Mouse (Mus musculus) ovary, postnatal 10 days (tissue): ENCODE measurements at regions not wholly inside any gene's neighbourhood (a gene's known extent, or its start where the extent isn't known, plus 50 kb on each side); places are given as distances from the start of the nearest gene placed in this dataset.
A peak's percentile ranks its signal among the peaks of the same experiment; 100 is the strongest.

Experiments used
- DNase-seq: peaks from one replicate; pipeline ENCODE4 v3.0.0; 2022; ENCODE audit warnings: low spot score

GRCm38 (mm10) chr5:128550736-128551135, 49.9 kb upstream of the Fzd10 start:
- no peak for DNase-seq

- no peak for DNase-seq
Observed at GRCm38 (mm10) chr5:128549811-128550210, 50.8 kb upstream of the Fzd10 start.

- no peak for DNase-seq
Observed at GRCm38 (mm10) chr5:128542049-128542448, 58.6 kb upstream of the Fzd10 start.

GRCm38 (mm10) chr5:128538646-128539045, 62.0 kb upstream of the Fzd10 start:
- DNase-seq: no peak

- DNase-seq: no peak
Observed at GRCm38 (mm10) chr5:128537218-128537617, 63.4 kb upstream of the Fzd10 start.

GRCm38 (mm10) chr5:128536393-128536792, 64.3 kb upstream of the Fzd10 start:
- DNase-seq: no peak

- DNase-seq: no peak
Observed at GRCm38 (mm10) chr5:128527241-128527640, 73.4 kb upstream of the Fzd10 start.

- no peak for DNase-seq
Observed at GRCm38 (mm10) chr5:128526432-128526831, 74.2 kb upstream of the Fzd10 start.

GRCm38 (mm10) chr5:128524377-128525280, 76.0 kb upstream of the Fzd10 start:
- no peak for DNase-seq

- DNase-seq: peak; percentile 15
Observed at GRCm38 (mm10) chr5:128522667-128523066, 78.0 kb upstream of the Fzd10 start.

GRCm38 (mm10) chr5:128517336-128517735, 83.3 kb upstream of the Fzd10 start:
- no peak for DNase-seq

- DNase-seq: no peak
Observed at GRCm38 (mm10) chr5:128515343-128515742, 82.5 kb upstream of the Tmem132d start.

GRCm38 (mm10) chr5:128513261-128513660, 80.4 kb upstream of the Tmem132d start:
- DNase-seq: no peak

- DNase-seq: no peak
Observed at GRCm38 (mm10) chr5:128512606-128513005, 79.7 kb upstream of the Tmem132d start.

GRCm38 (mm10) chr5:128504502-128504901, 71.6 kb upstream of the Tmem132d start:
- DNase-seq: no peak

GRCm38 (mm10) chr5:128499488-128499887, 66.6 kb upstream of the Tmem132d start:
- DNase-seq: no peak

GRCm38 (mm10) chr5:128499033-128499432, 66.2 kb upstream of the Tmem132d start:
- no peak for DNase-seq

- DNase-seq: no peak
Observed at GRCm38 (mm10) chr5:128492541-128492940, 59.7 kb upstream of the Tmem132d start.

GRCm38 (mm10) chr5:128491155-128491554, 58.3 kb upstream of the Tmem132d start:
- no peak for DNase-seq

GRCm38 (mm10) chr5:128488872-128489580, 56.1 kb upstream of the Tmem132d start:
- no peak for DNase-seq

- no peak for DNase-seq
Observed at GRCm38 (mm10) chr5:128487371-128487770, 54.5 kb upstream of the Tmem132d start.

GRCm38 (mm10) chr5:128484116-128484515, 51.2 kb upstream of the Tmem132d start:
- no peak for DNase-seq

- DNase-seq: no peak
Observed at GRCm38 (mm10) chr5:128483441-128483810, 50.5 kb upstream of the Tmem132d start.
